Mouse (Mus musculus) NIH3T3 (cell line): ENCODE measurements around the gene Cblb.

Experiments used
- DNase-seq: peaks from one replicate; pipeline ENCODE4 v3.0.0-alpha.2; 2012; ENCODE audit warnings: low read depth

The Cblb gene

GRCm38 (mm10) chr16:52200107-52200506, 169.1 kb downstream of the Cblb start:
- DNase-seq, result no peak

DNA sequence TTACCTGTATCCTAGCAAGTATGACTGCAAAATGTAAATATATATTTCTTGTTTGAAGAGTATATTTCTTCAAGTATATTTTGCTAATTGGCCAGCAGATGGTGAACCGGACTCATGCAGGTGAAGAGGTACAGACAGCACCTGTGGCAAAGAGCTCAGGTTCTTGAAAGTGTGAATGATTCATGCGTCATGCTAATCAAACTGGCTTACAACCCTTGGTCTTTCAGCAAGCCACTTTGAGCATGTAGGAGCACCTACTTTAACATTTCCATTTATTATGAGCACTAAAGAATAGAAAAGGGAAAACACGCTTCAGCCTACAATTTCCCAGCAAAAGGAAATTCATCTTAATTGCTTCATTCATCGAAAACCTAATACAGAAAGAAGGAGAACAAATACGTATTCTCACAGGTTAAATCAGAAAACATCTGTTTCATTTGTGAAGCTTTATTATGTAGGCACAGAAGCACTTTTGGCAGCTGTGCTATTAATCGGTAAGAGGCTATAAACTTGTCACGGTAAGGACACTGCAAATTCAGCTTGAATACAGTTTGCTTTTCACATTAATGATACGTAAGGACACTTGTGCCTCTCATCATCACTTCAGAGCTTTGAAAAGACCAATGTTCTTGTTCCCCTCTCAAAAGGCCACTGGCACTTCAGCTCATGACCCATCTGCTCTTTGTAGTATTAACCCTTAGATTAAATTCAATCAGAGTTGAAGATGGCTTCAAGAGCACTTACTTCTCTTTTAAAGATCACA, 180.0 kb downstream of the Cblb start:
- no peak for DNase-seq

- DNase-seq, result peak; percentile 75
Measured at GRCm38 (mm10) chr16:52219069-52219468, 188.0 kb downstream of the Cblb start.

DNA sequence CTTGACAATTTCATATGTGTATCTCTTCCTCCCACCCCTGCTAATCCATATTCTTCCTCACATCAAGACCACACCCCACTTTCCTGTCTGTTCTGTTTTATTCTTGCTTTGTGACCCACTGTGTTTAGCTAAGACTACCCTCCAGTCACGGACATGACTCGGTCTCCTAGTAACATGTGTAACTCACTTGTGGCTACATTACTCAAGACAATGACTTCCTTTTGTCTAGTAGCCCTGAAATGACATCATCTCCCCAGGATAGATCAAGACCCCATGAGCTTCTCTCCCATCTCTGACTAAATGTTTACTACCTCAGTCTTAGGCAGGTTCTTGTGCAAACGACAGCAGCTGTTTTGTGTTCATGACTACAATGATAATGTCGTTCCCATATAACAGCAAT, 191.9 kb downstream of the Cblb start:
- no peak for DNase-seq

DNA sequence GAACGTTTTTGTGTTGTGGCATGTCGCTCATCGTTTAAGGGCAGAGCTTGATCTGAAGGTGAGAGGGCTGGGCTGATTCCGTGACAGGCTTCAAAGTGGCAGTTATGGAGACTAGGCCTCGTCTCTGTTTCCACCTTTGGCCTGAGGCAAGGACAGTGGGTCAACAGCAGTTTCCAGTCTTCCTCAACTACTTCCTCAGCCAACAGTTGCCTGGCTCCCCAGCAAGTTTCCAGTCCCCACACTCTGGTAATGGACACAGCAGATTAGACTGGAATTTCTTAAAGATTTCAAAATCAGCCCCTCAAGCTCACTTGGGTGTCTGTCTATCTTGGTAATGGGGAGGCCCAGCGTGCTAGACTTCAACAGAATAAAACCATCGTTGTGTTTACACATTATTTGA, 198.4 kb downstream of the Cblb start:
- no peak for DNase-seq

DNA sequence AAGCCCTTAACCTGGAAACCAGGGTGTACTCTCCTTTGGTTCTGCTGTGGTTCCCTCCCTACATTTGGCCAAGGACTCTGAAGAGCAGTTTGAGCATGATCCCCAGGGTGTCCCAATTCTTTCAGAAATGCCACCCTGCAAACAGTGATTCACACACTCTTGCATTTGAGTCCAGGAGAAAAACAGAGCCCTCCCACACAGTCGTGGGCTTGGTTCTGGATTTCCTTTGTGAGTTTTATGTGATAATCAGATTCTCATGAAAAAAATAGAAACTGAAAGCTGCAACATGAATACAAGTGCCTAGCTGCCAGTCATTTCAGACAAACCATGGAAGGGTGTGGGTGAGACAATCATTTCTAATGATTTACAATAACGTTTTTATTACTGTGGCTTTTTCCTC, 198.9 kb downstream of the Cblb start:
- no peak for DNase-seq

DNA sequence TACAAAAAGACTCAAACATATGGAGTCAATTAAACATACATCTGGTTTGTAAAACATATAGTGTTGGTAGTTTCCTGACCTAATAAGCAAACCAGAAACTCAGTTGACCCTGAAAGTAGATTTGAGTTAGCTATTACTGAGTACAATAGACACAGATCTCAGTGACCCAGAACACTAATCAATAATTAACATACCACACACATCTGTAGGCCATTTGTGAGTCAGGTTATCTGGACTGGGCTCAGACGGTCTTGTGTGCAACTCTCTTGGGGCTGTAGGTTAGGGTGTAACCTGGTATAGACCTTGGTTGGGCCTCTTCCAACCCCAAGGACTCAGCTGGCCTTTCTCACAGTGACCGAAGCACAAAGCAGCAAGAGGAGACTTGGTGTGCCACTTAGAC, 211.1 kb downstream of the Cblb start:
- DNase-seq, result peak; percentile 3

DNA sequence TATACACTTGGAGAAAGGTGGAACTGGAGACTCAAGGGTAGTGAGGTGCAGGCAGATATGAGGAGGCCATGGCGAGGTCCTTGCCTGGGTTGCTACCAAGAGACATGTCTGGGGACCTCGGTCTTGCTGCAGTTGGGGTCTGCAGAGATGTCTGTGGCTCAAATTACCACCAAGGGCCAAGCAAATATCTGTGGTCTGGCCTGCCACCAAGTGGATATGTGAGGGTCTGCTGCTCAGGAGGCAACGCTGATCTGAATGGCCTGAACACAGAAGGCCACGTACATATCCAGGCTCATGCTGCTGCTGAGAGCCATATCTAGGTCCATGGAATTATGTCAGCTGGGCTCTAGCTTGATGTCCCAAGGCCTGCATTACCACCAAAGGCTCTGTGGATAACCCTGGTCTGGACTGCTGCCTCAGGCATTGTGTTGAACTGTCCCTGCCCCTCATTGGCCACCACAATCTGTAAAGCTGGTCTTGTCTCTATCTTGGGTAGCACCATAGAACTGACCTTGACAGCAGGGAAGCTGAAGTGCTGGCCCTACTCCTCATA, 212.5 kb downstream of the Cblb start:
- DNase-seq, result no peak

- no peak for DNase-seq
Measured at GRCm38 (mm10) chr16:52250196-52250595, 219.2 kb downstream of the Cblb start.

DNA sequence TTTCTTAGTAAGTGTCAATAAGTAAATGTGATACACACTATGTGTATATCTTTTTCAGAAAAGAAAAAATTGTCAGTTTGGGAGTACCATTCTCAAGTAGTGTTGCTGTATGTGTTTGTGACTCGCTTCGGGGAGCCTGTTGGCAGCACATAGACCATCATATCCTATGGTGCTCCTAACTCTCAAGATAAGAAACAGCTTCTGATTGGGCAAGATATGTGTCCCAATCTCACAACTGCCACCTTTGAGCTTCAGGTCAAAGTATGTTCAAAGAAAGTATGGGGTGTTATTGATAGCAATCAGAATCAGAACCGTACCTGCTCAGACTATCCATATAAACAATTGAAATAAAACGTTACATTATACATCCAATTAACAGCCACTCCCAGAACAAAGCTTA, 219.9 kb downstream of the Cblb start:
- no peak for DNase-seq
